Mouse (Mus musculus): ENCODE data around the gene B3galt6. TPM values are rescaled to one million over a fixed set of nuclear protein-coding genes. Genes with fewer than 3 reads are reported as not detected.

The B3galt6 gene
- polyA plus RNA-seq (2012; rRNA removed), result 4.6 and 6.1 TPM in 2 replicates

DNA sequence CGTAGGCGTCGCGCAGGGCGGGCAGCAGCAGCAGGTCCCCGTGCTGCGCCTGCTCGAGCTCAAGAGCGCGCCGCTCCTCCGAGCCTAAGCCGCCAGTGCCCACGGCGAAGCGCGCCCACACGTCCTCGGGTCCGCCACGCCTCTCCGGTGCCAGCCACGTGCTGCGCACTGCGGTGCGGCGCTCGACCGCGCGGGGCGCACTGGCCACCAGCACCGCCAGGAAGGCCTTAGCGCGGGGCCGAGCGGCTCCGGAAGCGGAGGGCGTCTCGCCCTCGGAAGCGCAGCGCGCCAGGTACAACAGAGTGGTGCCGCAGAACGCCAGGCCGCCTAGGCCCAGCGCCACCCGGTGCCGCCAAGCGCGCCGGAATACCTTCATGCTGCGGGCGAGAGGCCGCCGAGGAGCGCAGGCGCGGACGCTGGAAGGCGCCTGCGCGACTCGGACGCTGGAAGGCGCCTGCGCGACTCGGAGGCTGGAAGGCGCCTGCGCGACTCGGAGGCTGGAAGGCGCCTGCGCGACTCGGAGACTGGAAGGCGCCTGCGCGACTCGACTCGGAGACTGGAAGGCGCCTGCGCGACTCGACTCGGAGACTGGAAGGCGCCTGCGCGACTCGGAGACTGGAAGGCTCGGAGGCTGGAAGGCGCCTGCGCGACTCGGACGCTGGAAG is at the start of gene B3galt6, which contains the start of gene Sdf4:
B3galt6 (minus strand) TSS at position 409 of the 665 bp plus-strand sequence.
Sdf4 (plus strand) TSS at position 632 of the 665 bp plus-strand sequence.

DNA sequence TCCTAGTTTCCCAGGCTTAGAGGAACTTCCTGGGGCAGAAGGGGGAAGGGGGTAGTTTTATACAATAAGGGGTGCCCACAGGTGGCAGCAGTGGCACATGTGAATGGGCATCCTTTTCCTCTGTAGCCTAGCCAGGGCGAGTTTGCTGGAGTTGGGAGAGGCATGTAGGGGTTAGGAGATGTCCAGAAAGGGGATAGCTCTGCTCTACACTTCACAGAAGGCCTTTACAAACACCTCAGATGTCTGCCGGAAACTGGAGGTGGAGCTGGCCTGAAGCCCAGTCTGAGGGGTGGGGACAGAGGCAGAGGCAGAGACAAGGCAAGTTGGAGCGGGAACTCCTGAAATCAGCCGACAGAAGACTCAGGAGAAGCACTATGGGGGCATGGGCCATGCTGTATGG is 33.6 kb upstream of the B3galt6 start, which contains the start of gene Tnfrsf18:
Tnfrsf18 (plus strand) TSS at position 152 of the 400 bp plus-strand sequence.

GRCm38 (mm10) chr4:156013637-156014036 is 21.2 kb upstream of the B3galt6 start, which contains the start of gene Tnfrsf4:
TSS of gene Tnfrsf4 (plus strand) at chr4:156013843.

DNA sequence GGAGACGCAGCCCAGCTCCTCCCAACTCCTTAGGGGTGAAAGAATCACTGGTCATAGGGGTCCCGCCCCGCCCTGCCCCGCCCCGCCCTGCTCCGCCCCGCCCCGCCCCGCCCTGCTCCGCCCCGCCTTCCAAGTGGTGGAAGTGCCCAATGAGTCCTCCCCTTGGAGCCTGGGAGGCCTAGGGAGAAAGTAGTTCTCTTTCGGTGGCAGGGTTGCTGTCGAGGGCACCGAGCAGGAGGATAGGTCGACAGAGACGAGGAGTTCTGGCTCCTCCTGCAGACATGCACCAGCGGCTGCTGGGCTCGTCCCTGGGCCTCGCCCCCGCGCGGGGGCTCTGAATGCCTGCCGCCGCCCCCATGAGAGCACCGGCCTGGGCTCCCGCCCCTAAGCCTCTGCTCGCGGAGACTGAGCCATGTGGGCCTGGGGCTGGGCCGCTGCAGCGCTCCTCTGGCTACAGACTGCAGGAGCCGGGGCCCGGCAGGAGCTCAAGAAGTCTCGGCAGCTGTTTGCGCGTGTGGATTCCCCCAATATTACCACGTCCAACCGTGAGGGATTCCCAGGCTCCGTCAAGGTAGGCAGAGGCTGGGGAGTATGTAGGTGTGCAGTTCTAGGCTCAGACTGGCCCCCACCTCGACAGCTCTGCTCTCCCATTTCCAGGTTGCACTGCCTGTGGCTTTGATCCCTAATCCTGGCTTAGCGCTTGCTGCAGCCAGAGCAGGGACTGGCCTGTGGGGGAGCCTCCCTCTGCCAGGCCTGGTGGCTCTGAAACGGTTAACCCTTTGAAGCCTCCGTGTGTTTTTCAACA is 30.1 kb downstream of the B3galt6 start, which contains the start of gene C1qtnf12:
C1qtnf12 (plus strand) TSS at position 152 of the 805 bp plus-strand sequence.

GRCm38 (mm10) chr4:155943534-155944249 is 48.8 kb downstream of the B3galt6 start, which contains the start of gene Ube2j2:
TSS of gene Ube2j2 (plus strand) at chr4:155943831.

Other genes with a start within 250 kb of the B3galt6 start
- gene Atad3a, start 231.6 kb downstream of the B3galt6 start, polyA plus RNA-seq (2012; rRNA removed), result 57.0 and 97.8 TPM in 2 replicates
- 11.4 and 13.1 TPM in 2 replicates for gene Vwa1, start 218.0 kb downstream of the B3galt6 start, polyA plus RNA-seq (2012; rRNA removed)
- 0.18 and 0.28 TPM in 2 replicates for gene Tmem88b, start 206.8 kb downstream of the B3galt6 start, polyA plus RNA-seq (2012; rRNA removed)
- gene Ankrd65, start 202.2 kb downstream of the B3galt6 start, polyA plus RNA-seq (2012; rRNA removed), result 0.09 TPM in 1 of 2 replicates, not detected in the other
- 18.2 and 33.5 TPM in 2 replicates for gene Mrpl20, start 189.8 kb downstream of the B3galt6 start, polyA plus RNA-seq (2012; rRNA removed)
- 18.2 and 22.6 TPM in 2 replicates for gene Ccnl2, start 180.2 kb downstream of the B3galt6 start, polyA plus RNA-seq (2012; rRNA removed)
- 106 and 164 TPM in 2 replicates for gene Aurkaip1, start 161.4 kb downstream of the B3galt6 start, polyA plus RNA-seq (2012; rRNA removed)
- gene Mxra8, start 153.0 kb downstream of the B3galt6 start, polyA plus RNA-seq (2012; rRNA removed), result 106 and 126 TPM in 2 replicates
- gene Dvl1, start 145.2 kb downstream of the B3galt6 start, polyA plus RNA-seq (2012; rRNA removed), result 102 and 114 TPM in 2 replicates
- gene Tas1r3, start 129.3 kb downstream of the B3galt6 start, polyA plus RNA-seq (2012; rRNA removed), result 0.33 and 0.81 TPM in 2 replicates
- gene Cptp, start 123.2 kb downstream of the B3galt6 start, polyA plus RNA-seq (2012; rRNA removed), result 24.9 and 45.1 TPM in 2 replicates
- 15.0 and 21.4 TPM in 2 replicates for gene Ints11, start 123.1 kb downstream of the B3galt6 start, polyA plus RNA-seq (2012; rRNA removed)
- 41.8 and 63.5 TPM in 2 replicates for gene Pusl1, start 100.9 kb downstream of the B3galt6 start, polyA plus RNA-seq (2012; rRNA removed)
- gene Acap3, start 100.8 kb downstream of the B3galt6 start, polyA plus RNA-seq (2012; rRNA removed), result 21.4 and 21.8 TPM in 2 replicates
- gene Ube2j2, start 48.8 kb downstream of the B3galt6 start, polyA plus RNA-seq (2012; rRNA removed), result 41.1 and 63.8 TPM in 2 replicates
- gene C1qtnf12, start 30.3 kb downstream of the B3galt6 start, polyA plus RNA-seq (2012; rRNA removed), result 30.7 and 39.0 TPM in 2 replicates
- 25.9 and 26.5 TPM in 2 replicates for gene Sdf4, start 223 bp upstream of the B3galt6 start, polyA plus RNA-seq (2012; rRNA removed)
- 2.7 and 2.9 TPM in 2 replicates for gene Tnfrsf4, start 21.2 kb upstream of the B3galt6 start, polyA plus RNA-seq (2012; rRNA removed)
- 2.6 and 2.8 TPM in 2 replicates for gene Tnfrsf18, start 33.5 kb upstream of the B3galt6 start, polyA plus RNA-seq (2012; rRNA removed)
- 5.6 and 10.5 TPM in 2 replicates for gene Ttll10, start 66.8 kb upstream of the B3galt6 start, polyA plus RNA-seq (2012; rRNA removed)
- gene 9430015G10Rik, start 117.3 kb upstream of the B3galt6 start, polyA plus RNA-seq (2012; rRNA removed), result 3.9 and 5.1 TPM in 2 replicates
- 0.82 and 3.3 TPM in 2 replicates for gene Rnf223, start 137.9 kb upstream of the B3galt6 start, polyA plus RNA-seq (2012; rRNA removed)
- gene Agrn, start 204.8 kb upstream of the B3galt6 start, polyA plus RNA-seq (2012; rRNA removed), result 21.3 and 32.8 TPM in 2 replicates
- 6.6 and 11.0 TPM in 2 replicates for gene Isg15, start 208.2 kb upstream of the B3galt6 start, polyA plus RNA-seq (2012; rRNA removed)
- 0.85 and 0.87 TPM in 2 replicates for gene AW011738, start 210.7 kb upstream of the B3galt6 start, polyA plus RNA-seq (2012; rRNA removed)
- gene Perm1, start 223.2 kb upstream of the B3galt6 start, polyA plus RNA-seq (2012; rRNA removed), result 2.8 and 2.9 TPM in 2 replicates
- gene Plekhn1, start 242.2 kb upstream of the B3galt6 start, polyA plus RNA-seq (2012; rRNA removed), result 51.4 and 62.2 TPM in 2 replicates
- gene Noc2l, start 243.4 kb upstream of the B3galt6 start, polyA plus RNA-seq (2012; rRNA removed), result 31.4 and 34.2 TPM in 2 replicates